Mouse (Mus musculus) B cell, adult 2 months (primary cell): ENCODE results near the gene Ube2cbp.

Source experiments
- DNase-seq, 2 experiments: peaks; one replicate each; pipeline ENCODE4 v3.0.0; 2022

Gene Ube2cbp

DNA sequence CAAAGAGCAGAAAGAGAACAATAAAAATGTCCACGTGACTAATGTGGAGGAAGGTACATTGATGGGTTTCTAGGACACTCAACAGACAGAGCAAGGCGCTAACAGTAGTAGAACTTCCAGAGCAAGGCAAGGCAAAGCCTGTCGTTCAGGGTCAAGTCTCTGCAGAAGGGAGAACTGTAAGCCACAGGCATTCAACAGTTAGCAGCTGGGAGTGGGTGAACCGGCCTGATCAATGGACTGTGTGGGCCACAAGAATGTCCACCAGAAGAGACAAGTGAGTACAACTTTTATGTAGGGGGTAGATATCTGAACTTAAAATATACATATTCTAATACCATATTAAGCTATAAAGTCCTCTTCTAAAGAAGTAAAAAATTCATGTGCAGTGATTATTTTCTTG is 41.4 kb downstream of the Ube2cbp start:
- no peak for DNase-seq

DNA sequence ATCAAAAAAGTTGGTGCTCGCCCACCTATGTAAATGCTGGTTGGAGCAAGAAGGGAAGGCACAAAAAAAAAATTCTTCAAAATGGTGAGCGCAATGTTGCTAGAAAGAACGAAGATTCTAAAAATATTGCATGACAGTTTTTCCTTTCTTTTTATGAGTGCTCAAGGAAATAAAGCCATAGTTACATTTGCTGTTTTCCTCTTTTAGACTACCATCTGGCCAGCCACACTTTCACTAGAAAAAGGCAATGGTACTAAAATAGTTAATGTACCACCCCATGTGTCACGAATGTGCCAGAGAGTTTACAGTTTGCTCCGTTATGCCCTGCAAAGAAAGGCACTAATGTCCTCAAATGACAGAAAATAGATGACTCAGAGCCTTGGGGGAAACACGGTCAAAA is 45.4 kb downstream of the Ube2cbp start:
- DNase-seq, result no peak

DNA sequence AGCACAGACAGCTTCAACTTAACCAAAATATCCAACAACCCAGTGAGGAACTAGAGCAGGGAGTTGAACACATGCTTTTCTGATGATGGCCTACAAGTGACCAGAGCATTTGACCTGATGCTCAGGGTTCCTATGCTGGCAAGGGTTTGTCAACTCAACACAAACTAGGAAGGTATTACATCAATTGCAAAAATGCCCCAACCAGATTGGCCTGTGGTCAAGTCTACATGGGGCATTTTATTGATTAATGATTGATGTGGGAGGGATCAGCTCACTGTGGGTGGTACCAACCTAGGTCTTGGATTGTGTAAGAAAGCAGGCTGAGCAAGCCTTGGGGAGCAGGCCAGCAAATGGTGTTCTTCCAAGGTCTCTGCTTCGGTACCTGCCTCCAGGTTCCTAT is 46.8 kb downstream of the Ube2cbp start:
- no peak for DNase-seq

- DNase-seq, result no peak
Measured at GRCm38 (mm10) chr9:86395785-86396184, 69.0 kb downstream of the Ube2cbp start.

DNA sequence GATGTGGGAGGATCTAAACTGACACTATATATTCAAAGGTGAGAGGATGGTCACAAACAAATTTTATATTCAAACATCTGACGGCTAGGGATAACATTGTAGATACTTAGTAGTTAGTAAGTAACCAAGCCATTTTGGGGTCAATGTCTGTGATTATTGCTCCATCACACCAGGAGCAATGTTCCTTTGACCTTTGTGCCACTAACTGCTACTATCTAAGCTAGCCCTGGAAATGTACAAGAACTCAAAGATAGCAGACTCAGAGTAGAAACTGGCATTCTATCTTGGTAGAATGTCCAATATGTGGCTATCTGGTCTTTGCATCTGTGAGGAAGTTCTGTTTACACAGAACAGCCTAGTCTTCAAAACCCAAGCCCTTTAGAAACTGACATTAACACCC is 69.7 kb downstream of the Ube2cbp start:
- DNase-seq, result no peak

DNA sequence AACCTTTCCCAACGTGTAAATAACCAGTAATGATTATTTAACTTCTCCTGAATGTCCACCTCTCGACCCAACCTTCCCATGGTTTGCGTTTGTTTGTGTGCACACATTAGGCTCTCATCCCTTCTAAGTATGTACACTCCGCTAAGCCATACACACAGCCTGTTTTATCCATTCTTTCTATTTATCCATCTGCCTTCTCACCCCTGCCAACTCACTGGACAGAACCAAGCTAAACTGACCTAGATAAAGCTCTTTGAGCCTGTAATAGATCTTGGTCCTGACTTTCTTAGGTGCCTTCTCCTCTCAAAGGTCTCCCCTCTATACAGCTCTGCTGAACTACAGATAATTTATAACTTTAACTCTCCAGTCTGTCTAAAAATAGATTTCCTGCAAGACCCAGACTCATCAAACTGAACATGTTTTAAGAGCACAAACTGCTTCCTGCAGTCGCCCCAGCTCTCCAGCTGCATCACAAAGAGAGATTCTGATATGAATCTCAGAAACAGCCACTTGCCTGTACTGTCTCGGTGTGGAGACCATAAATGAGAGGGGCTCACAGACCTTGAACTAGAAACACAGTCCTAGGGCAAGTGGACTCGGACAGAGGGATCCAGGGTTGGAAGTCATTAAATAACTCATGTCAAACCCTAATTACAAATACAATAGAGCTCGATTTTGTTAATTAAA is 71.0 kb downstream of the Ube2cbp start:
- DNase-seq, result no peak

GRCm38 (mm10) chr9:86391467-86391866 is 73.3 kb downstream of the Ube2cbp start:
- DNase-seq, result no peak

- DNase-seq, result no peak
Measured at GRCm38 (mm10) chr9:86390713-86391112, 74.0 kb downstream of the Ube2cbp start.

GRCm38 (mm10) chr9:86388538-86388937 is 76.2 kb downstream of the Ube2cbp start:
- no peak for DNase-seq

GRCm38 (mm10) chr9:86376923-86377322 is 87.8 kb downstream of the Ube2cbp start:
- DNase-seq, result no peak

- DNase-seq, result no peak
Measured at GRCm38 (mm10) chr9:86372783-86373567, 91.8 kb downstream of the Ube2cbp start.

DNA sequence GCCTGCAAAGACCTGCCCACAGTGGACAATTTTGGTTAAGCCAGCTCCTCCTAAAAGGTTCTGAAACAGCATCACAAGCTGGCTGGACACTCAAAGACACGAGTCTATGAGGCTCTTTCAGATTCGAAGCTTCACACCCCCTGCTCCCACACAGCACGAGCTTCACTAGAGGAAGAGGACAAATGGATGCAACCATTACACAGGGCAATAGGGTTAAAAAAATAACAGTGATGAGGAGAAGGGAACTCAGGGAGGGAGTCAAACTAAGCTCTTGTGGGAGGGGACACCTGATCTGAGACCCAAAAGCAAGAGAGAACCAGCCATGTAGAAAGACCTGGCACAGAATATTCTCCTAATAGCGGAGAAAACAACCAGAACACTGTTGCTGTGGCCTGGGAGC is 95.5 kb downstream of the Ube2cbp start:
- DNase-seq, result no peak

DNA sequence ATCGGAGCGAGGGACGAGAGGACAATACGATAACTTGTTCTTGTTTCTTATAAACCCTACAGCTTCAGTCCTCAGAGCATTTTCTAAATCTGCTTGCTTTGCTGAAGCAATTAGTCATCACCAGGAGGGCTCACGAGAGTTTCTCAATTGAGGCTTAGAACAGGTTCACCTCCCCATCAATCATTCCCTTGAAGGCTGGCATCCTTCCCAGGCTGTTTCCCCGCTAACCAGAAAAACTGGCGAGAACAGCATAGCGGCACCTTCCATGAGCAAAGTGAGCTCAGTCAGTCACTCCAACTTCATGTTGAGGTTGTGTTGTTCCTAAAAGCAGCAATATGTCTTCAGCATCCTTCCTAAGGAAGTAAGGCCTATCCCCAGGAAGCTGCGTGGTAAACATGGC is 104.2 kb downstream of the Ube2cbp start:
- no peak for DNase-seq

DNA sequence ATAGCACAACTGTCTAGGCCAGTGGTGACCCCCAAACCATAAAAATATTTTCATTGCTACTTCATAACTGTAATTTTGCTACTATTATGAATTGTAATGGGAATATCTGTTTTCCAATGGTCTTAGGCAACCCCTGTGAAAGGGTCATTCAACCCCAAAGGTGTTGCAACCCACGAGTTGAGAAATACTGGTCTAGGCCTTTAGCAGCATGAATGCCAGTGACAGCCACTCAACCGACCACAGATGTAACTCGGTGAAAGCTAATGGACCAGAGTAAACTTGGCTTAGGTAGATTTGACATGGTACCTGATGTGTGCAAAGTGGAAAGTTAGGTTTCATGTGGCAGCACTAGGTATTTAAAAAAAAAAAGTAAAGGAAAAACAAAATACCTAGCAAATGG is 108.9 kb downstream of the Ube2cbp start:
- no peak for DNase-seq

DNA sequence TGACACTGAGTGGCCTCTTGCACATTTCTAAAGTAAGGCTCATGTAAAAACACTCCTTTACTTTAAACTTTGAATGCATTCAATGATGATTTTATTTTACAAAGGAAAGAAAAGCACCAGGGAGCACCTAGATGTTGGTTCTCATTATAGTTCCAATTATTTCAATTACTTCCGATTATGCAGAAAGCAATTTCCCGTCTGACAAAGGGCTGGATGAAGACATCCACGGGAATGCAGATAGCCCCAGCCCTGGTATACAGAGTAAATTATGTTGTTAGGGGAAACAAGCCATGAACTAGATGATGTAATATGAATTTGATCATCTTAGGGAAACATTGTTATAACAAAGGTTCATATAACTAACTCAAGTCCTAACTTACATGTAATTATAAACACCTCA is 113.3 kb downstream of the Ube2cbp start:
- DNase-seq, result no peak

DNA sequence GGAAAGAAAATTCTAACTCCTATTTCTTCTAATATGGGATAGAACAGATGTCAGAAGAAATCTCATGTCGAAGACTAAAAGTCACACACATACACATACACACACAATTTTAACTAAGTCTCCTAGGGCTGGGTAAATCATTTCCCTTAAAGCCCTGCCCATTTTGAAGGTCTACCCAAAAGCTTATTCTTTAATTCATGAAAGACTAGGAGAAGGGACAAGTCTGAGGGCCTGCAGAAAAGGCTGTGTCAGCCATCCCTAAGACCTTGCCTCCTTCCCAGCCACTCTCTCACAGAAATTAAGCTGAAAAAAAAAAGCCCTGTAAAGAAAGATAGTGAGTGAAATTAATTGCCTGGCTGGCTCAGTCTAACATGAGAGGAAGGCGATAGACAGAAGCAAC is 128.0 kb downstream of the Ube2cbp start:
- no peak for DNase-seq

- no peak for DNase-seq
Measured at GRCm38 (mm10) chr9:86336361-86336760, 128.4 kb downstream of the Ube2cbp start.

GRCm38 (mm10) chr9:86335588-86335987 is 129.2 kb downstream of the Ube2cbp start:
- no peak for DNase-seq

DNA sequence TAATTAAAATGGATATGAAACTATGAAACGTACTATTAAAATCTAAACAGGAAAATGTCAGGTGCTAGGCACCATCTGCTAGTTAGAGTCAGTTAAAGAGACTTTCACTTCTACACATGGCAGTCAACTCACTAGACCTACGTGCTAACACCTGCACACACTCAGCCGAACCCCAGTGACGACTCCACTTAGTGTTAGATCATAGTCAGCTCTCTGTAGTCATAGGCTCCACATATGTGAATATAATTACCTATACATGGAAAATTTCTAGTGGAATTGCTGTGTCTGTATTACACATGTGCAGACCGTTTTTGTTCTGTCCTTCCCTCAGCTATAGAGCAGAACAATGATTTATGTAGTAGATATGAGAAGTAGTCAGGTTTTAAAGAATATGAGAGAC is 130.4 kb downstream of the Ube2cbp start:
- DNase-seq, result no peak

DNA sequence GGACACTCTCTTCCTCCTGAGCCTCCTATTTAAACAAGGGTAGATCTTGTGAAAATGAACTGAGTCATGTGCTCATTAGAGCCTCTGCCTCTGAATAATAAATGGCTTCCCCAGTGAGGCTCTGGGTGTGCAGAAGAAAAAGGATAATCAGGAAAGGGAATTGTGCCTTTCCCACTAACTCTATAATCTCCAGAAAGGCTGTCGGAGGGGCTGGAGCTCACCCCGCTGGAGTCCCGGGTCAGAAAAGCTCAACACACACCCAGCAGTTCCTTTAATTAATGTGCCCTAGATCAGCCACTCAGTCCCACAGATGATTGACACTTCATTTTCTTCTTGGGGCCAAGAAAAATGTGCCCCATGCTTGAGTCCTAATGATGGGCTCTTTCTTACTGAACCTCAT is 134.2 kb downstream of the Ube2cbp start:
- no peak for DNase-seq

GRCm38 (mm10) chr9:86328270-86328669 is 136.5 kb downstream of the Ube2cbp start:
- no peak for DNase-seq

DNA sequence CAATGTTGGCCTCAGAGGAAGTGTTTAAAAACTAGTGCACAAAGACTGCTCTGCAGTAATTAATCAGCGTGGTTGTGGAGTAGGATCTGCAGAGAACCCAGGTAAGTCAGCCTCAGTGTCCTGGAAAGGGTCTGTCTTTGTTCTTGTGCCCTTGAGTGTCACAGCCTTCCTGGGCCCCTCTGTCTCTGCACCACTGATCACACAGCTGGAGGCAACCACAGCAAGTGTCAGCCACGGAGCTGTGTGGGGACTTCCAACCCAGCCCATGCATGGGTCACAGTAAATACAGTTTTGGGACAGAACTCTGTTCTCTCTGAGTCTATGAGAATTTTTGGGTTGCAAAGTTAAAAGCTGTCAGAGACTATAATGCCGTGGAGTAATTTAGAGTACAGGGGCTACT is 137.4 kb downstream of the Ube2cbp start:
- no peak for DNase-seq

- DNase-seq, result no peak
Measured at GRCm38 (mm10) chr9:86324772-86325171, 140.0 kb downstream of the Ube2cbp start.

- no peak for DNase-seq
Measured at GRCm38 (mm10) chr9:86319516-86320140, 145.1 kb downstream of the Ube2cbp start.
